Mouse (Mus musculus): Measurements from ENCODE around the gene Exoc4.

GRCm38 (mm10) chr6:33248894-33249758, at the start of gene Exoc4:
- no peak for TF ChIP-seq CTCF (IDR thresholded peaks at IDR 0.05)
- TF ChIP-seq EP300 (IDR thresholded peaks at IDR 0.05), result no peak

Data from lung, postnatal 0 days (tissue).